8 mouse cellular contexts compared by ENCODE assay signal in the genomic region with DNA sequence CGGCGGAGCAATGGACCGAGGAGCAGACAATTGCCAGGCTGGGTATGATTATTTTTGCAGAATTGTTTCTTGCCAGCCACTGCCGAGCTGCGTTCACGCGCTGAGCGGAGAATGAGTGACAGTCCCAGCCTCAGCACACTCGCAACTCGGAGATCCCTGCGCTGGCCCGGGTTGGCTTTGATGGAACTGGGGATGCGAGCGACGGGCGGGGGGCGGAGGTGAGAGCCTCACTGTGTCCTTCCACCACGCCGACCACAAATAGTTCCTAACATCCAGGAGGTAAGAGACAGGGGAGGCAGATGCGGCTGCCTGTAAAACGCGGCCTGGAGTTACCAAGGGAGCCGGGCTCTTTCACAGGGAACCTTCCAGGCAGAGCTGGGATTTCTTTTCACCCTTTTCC. TPM values are rescaled to one million over a fixed set of nuclear protein-coding genes. Genes with fewer than 3 reads are reported as not detected.
DNase-seq lines count a peak whose midpoint lies in the region; ATAC-seq lines count a peak whose summit lies in the region.

A gene (minus strand): TSS at position 120 of the 400 bp plus-strand sequence.

- H3K9me3 ChIP-seq in hindbrain, embryonic 16.5 days (ENCODE audit: control insufficient read depth, low read length), result no peaks in the 10 kb centered on the region

- WGBS in hindbrain, embryonic 16.5 days, result 0% methylated on average over 23 of the region's 23 CpGs

- H3K9ac ChIP-seq in hindbrain, embryonic 16.5 days (ENCODE audit: low read depth, low read length), result peak within 1 kb of the TSS; percentile 95

- no peaks in the 10 kb centered on the region for H3K36me3 ChIP-seq in hindbrain, embryonic 16.5 days (ENCODE audit: control insufficient read depth, insufficient read depth, low read length)

- DNase-seq in adrenal gland, adult 2 months, result peak; percentile 90
- peak; percentile 48 to 60 for DNase-seq in gastrocnemius, adult 8-10 months (ENCODE audit: low spot score in 2 of 2)
- peak; percentile 95 for DNase-seq in left cerebral cortex, adult 11 months (ENCODE audit: low spot score)
- peak; percentile 59 for DNase-seq in lung, postnatal 14 days
- DNase-seq in retina, postnatal 7 days (ENCODE audit: low read depth, low spot score), result peak; percentile 96
- DNase-seq in urinary bladder, postnatal 4 days (ENCODE audit: low spot score in 2 of 2), result peak; percentile 81 to 83

- peak within 1 kb of the TSS; percentile 83 for H3K4me3 ChIP-seq in hindbrain, embryonic 16.5 days (ENCODE audit: low read length)

- peak; percentile 62 for ATAC-seq in common myeloid progenitor, adult 5-6 weeks (replicated peaks; ENCODE audit: low read depth, poor library complexity, severe bottlenecking)
- peak; percentile 83 for ATAC-seq in hindbrain, embryonic 16.5 days

- no peaks in the 10 kb centered on the region for H3K27me3 ChIP-seq in hindbrain, embryonic 16.5 days (replicated peaks; ENCODE audit: control insufficient read depth, insufficient read depth, low read length)

- peak within 1 kb of the TSS; percentile 67 for H3K4me2 ChIP-seq in hindbrain, embryonic 16.5 days (ENCODE audit: low read length)

- peaks cover 15% of the 10 kb centered on the region for H3K4me1 ChIP-seq in hindbrain, embryonic 16.5 days (ENCODE audit: control insufficient read depth, insufficient read depth, low read depth, low read length)

- peak within 1 kb of the TSS; percentile 96 for H3K27ac ChIP-seq in hindbrain, embryonic 16.5 days (ENCODE audit: low read depth, low read length)

RNA-seq across cellular contexts. Expression of the gene that starts here (rescaled TPM):
- total RNA-seq in adrenal gland, adult 2 months (2021), result 10 to 100 TPM; 44.0 to 50.3 TPM
- 3.0 and 3.3 TPM in 2 replicates for polyA plus RNA-seq in adrenal gland, adult 2 months (2012; rRNA removed)
- 0.46 and 0.68 TPM in 2 replicates for total RNA-seq in common myeloid progenitor, adult 5-6 weeks (2017)
- total RNA-seq in gastrocnemius, adult 8-10 months (2022), result 10 to 100 TPM in 2 of 4 experiments, 1 to 10 TPM in 2; 6.7 to 12.6 (median 10.2) TPM
- polyA plus RNA-seq in hindbrain, embryonic 16.5 days (2015; fragmentation: Nextera tagmentation; extraction: Ambion mirVana), result 450 and 495 TPM in 2 replicates

Comparison
In these comparisons a context has a peak if more than half of its experiments do, and no peak if none do; other contexts are left out.
1. Peak in every context shown above with its lines: DNase-seq, ATAC-seq, H3K4me3 ChIP-seq and H3K27ac ChIP-seq.
2. RNA of the gene that starts here (polyA plus RNA-seq): 450 to 495 TPM in hindbrain, embryonic 16.5 days; 3.0 to 3.3 TPM in adrenal gland, adult 2 months; every median in the first group is over 100 times any median in the second.
3. Peak in ATAC-seq in common myeloid progenitor, adult 5-6 weeks; RNA of the gene not detected or under 1 TPM.